In genomic region chr10:121088679-121089078, GRCm38 (mm10) we compare ENCODE assay signal across 18 mouse cellular contexts.
"Had no signal": no experiment of that assay in that cellular context is flagged by ENCODE, and none has a peak within 500 bp of the region (broad histone marks: within the 10 kb centered on the region; RNA-seq: fewer than 3 reads in every experiment).

No protein-coding gene starts in this region.

- H3K27ac ChIP-seq: heart, adult 2 months; heart, embryonic 13.5 days; heart, embryonic 15.5 days; hindbrain, embryonic 13.5 days; hindbrain, embryonic 15.5 days; hindbrain, postnatal 0 days; kidney, embryonic 15.5 days; kidney, postnatal 0 days; limb, embryonic 13.5 days; limb, embryonic 15.5 days had no signal

- H3K9ac ChIP-seq: heart, embryonic 15.5 days; hindbrain, embryonic 13.5 days; hindbrain, embryonic 15.5 days; kidney, embryonic 15.5 days; limb, embryonic 13.5 days; limb, embryonic 15.5 days had no signal

- H3K4me3 ChIP-seq: heart, adult 2 months; hindbrain, embryonic 13.5 days; hindbrain, embryonic 15.5 days; limb, embryonic 13.5 days; limb, embryonic 15.5 days had no signal

- H3K36me3 ChIP-seq: heart, embryonic 13.5 days; heart, embryonic 15.5 days; hindbrain, embryonic 13.5 days; hindbrain, embryonic 15.5 days; kidney, embryonic 15.5 days; limb, embryonic 15.5 days had no signal

- H3K27me3 ChIP-seq: heart, embryonic 13.5 days; heart, embryonic 15.5 days; hindbrain, embryonic 13.5 days; hindbrain, embryonic 15.5 days; kidney, embryonic 15.5 days; limb, embryonic 13.5 days; limb, embryonic 15.5 days had no signal

- DNase-seq: gastrocnemius, postnatal 14 days; gastrocnemius, postnatal 36 days; heart, adult 11 months; heart, adult 2 months; heart, postnatal 14 days; heart, postnatal 36 days; layer of hippocampus, adult 9-11 months; layer of hippocampus, postnatal 36 days; left cerebral cortex, postnatal 4 days had no signal

- H3K9me3 ChIP-seq: heart, embryonic 13.5 days; heart, embryonic 15.5 days; hindbrain, embryonic 13.5 days; hindbrain, embryonic 15.5 days; kidney, embryonic 15.5 days; limb, embryonic 13.5 days; limb, embryonic 15.5 days had no signal

- ATAC-seq: hindbrain, postnatal 0 days had no signal

- H3K4me1 ChIP-seq: hindbrain, embryonic 13.5 days had no signal
